Mouse (Mus musculus) adrenal gland, postnatal 36 days (tissue): ENCODE data around the gene Gm20388. TPM values are rescaled to one million over a fixed set of nuclear protein-coding genes. Genes with fewer than 3 reads are reported as not detected.

Source experiments
- DNase-seq, 2 experiments: peaks; one replicate each; pipeline ENCODE4 v3.0.0; 2021; ENCODE audit warnings: mixed read lengths in 1 of 2
- total RNA-seq, 2 experiments: library from RNA; stranded (reverse); gene quantifications; 2 replicates each; pipeline ENCODE4 v1.2.3; 2021

The Gm20388 gene
- total RNA-seq, 2 experiments from 2014 or later, result 2.4 to 7.4 TPM

GRCm38 (mm10) chr8:122056113-122056512, 2145.5 kb downstream of the Gm20388 start:
- no peak for DNase-seq

- DNase-seq, result no peak
Measured at GRCm38 (mm10) chr8:122056882-122057281, 2146.2 kb downstream of the Gm20388 start.

GRCm38 (mm10) chr8:122058510-122058909, 2147.9 kb downstream of the Gm20388 start:
- no peak for DNase-seq

GRCm38 (mm10) chr8:122058951-122059350, 2148.3 kb downstream of the Gm20388 start:
- no peak for DNase-seq

- no peak for DNase-seq
Measured at GRCm38 (mm10) chr8:122062508-122063223, 2152.0 kb downstream of the Gm20388 start.

- DNase-seq, result no peak
Measured at GRCm38 (mm10) chr8:122064353-122064752, 2153.7 kb downstream of the Gm20388 start.

- DNase-seq, result no peak
Measured at GRCm38 (mm10) chr8:122067783-122068505, 2157.3 kb downstream of the Gm20388 start.

GRCm38 (mm10) chr8:122068609-122069008, 2158.0 kb downstream of the Gm20388 start:
- no peak for DNase-seq

GRCm38 (mm10) chr8:122069281-122069680, 2158.6 kb downstream of the Gm20388 start:
- no peak for DNase-seq

- no peak for DNase-seq
Measured at GRCm38 (mm10) chr8:122071193-122071592, 2160.6 kb downstream of the Gm20388 start.

- DNase-seq, result no peak
Measured at GRCm38 (mm10) chr8:122073964-122074363, 2163.3 kb downstream of the Gm20388 start.

GRCm38 (mm10) chr8:122074442-122074841, 2163.8 kb downstream of the Gm20388 start:
- no peak for DNase-seq

GRCm38 (mm10) chr8:122074977-122075376, 2164.3 kb downstream of the Gm20388 start:
- no peak for DNase-seq

GRCm38 (mm10) chr8:122076183-122076842, 2165.7 kb downstream of the Gm20388 start:
- DNase-seq, result peak; percentile 29 to 41

- no peak for DNase-seq
Measured at GRCm38 (mm10) chr8:122078321-122078720, 2167.7 kb downstream of the Gm20388 start.

- peak in 1 of 2 experiments; percentile 19 for DNase-seq
Measured at GRCm38 (mm10) chr8:122079093-122079492, 2168.5 kb downstream of the Gm20388 start.

- DNase-seq, result no peak
Measured at GRCm38 (mm10) chr8:122080347-122080746, 2169.7 kb downstream of the Gm20388 start.

- DNase-seq, result no peak
Measured at GRCm38 (mm10) chr8:122083401-122083800, 2172.8 kb downstream of the Gm20388 start.

GRCm38 (mm10) chr8:122084145-122084544, 2173.5 kb downstream of the Gm20388 start:
- DNase-seq, result no peak

- no peak for DNase-seq
Measured at GRCm38 (mm10) chr8:122084726-122085410, 2174.2 kb downstream of the Gm20388 start.

GRCm38 (mm10) chr8:122086064-122086463, 2175.4 kb downstream of the Gm20388 start:
- peak in 1 of 2 experiments; percentile 13 for DNase-seq

GRCm38 (mm10) chr8:122088631-122089030, 2178.0 kb downstream of the Gm20388 start:
- peak in 1 of 2 experiments; percentile 10 for DNase-seq
